Mouse (Mus musculus): ENCODE measurements around the gene Stx1b.
"Not testable (repeated sequence)": the region's sequence is repeated elsewhere in the genome, so short reads cannot be mapped to it uniquely, and the experiment has no call there.

DNA sequence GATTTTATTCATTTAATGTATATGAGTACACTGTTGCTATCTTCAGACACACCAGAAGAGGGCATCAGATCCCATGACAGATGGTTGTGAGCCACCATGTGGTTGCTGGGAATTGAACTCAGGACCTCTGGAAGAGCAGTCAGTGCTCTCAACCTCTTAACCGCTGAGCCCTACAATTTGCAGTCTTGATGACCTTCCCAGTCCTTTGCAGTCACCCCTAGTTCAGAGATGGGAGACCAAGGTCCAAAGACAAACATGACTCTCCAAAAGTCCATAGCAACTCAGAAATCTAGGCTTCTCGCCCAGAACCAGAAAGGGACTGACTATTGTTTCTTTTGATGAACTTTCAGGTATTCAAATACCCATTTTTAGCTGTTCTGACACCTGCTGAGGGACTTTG lies 15.7 kb upstream of the Stx1b start:
- not testable (repeated sequence) for TF ChIP-seq POLR2A (IDR thresholded peaks at IDR 0.05; ENCODE audit: insufficient read length, low read depth); SRF (IDR thresholded peaks at IDR 0.05; ENCODE audit: control insufficient read depth, insufficient read length, low read depth); E2F4 (IDR thresholded peaks at IDR 0.05; ENCODE audit: insufficient read depth); REST (IDR thresholded peaks at IDR 0.05; ENCODE audit: insufficient read depth, insufficient read length)

Data from myocyte (in vitro differentiated cells).